Mouse (Mus musculus) hindbrain, embryonic 11.5 days (tissue): ENCODE results near the gene D430041D05Rik. TPM values are rescaled to one million over a fixed set of nuclear protein-coding genes. Genes with fewer than 3 reads are reported as not detected.
"Not testable (repeated sequence)": the region's sequence is repeated elsewhere in the genome, so short reads cannot be mapped to it uniquely, and the experiment has no call there.

Source experiments
- ATAC-seq: fragments of 200-750 bp; cut with Nextera tagmentation; 2 replicates; pipeline ENCODE4 v1.8.0; 2017; ENCODE audit warnings: mild to moderate bottlenecking, moderate TSS enrichment, moderate library complexity; ENCODE audit not compliant: low FRiP score
- DNase-seq: peaks from one replicate; pipeline ENCODE4 v3.0.0-alpha.2; 2015; ENCODE audit warnings: low spot score
- H3K27ac ChIP-seq: fragments of 300-500 bp; sonication (generic); 2 replicates; pipeline ENCODE4 v1.5.1; 2014; ENCODE audit warnings: mild to moderate bottlenecking, low read depth, low read length
- H3K27me3 ChIP-seq: fragments of 300-500 bp; sonication (generic); 2 replicates; pipeline ENCODE4 v1.6.1; 2014; ENCODE audit warnings: mild to moderate bottlenecking, low read length, moderate library complexity, mixed read lengths; ENCODE audit not compliant: control insufficient read depth, insufficient read depth
- H3K36me3 ChIP-seq: fragments of 300-500 bp; sonication (generic); 2 replicates; pipeline ENCODE4 v1.6.1; 2014; ENCODE audit warnings: mild to moderate bottlenecking, low read length, moderate library complexity, mixed read lengths; ENCODE audit not compliant: control insufficient read depth, insufficient read depth
- H3K4me1 ChIP-seq: fragments of 300-500 bp; sonication (generic); replicated peaks from 2 replicates; pipeline ENCODE4 v1.6.1; 2014; ENCODE audit warnings: low read length, mixed read lengths; ENCODE audit not compliant: control insufficient read depth, insufficient read depth
- H3K4me2 ChIP-seq: fragments of 300-500 bp; sonication (generic); replicated peaks from 2 replicates; pipeline ENCODE4 v1.6.1; 2014; ENCODE audit warnings: mild to moderate bottlenecking, low read depth, low read length
- H3K4me3 ChIP-seq: fragments of 300-500 bp; sonication (generic); 2 replicates; pipeline ENCODE4 v1.5.1; 2014; ENCODE audit warnings: low read depth, low read length
- H3K9ac ChIP-seq: fragments of 300-500 bp; sonication (generic); 2 replicates; pipeline ENCODE4 v1.6.1; 2014; ENCODE audit warnings: low read depth, low read length
- H3K9me3 ChIP-seq: fragments of 300-500 bp; sonication (generic); 2 replicates; pipeline ENCODE4 v1.6.1; 2016; ENCODE audit warnings: low read length; ENCODE audit not compliant: control insufficient read depth
- WGBS: fragments of 180-500 bp; shearing (Covaris S2); extraction: QIAGEN DNeasy Blood & Tissue Kit; methylation state at CpG from one replicate; pipeline ENCODE4 v1.1.7; 2014; 5-methylcytosine and 5-hydroxymethylcytosine counted together
- polyA plus RNA-seq: library from polyadenylated mRNA; unstranded; fragments of >200 nt; fragmentation: Nextera tagmentation; extraction: Ambion mirVana; gene quantifications from 2 replicates; pipeline ENCODE4 v1.2.1, GENCODE M21; 2014

D430041D05Rik gene
- polyA plus RNA-seq, 1 experiment from 2014 or later: 3.6 TPM

- Histone ChIP-seq H3K4me1 (peaks cover 5% of the 10 kb centered on the region; the same call in 1 of the 2 replicates), H3K36me3 (no peaks in the 10 kb centered on the region), H3K4me3 (no peak overlapping the region), H3K9ac (no peak overlapping the region), H3K4me2 (no peak overlapping the region), H3K27me3 (no peaks in the 10 kb centered on the region), H3K27ac (no peak overlapping the region), H3K9me3 (no peaks in the 10 kb centered on the region)
- 96% methylated on average over 2 of the region's 2 CpGs for WGBS
- DNase-seq (no peak), ATAC-seq (no peak)
These were observed 311.6 kb downstream of the D430041D05Rik start for GRCm38 (mm10) chr2:104099231-104099585.

GRCm38 (mm10) chr2:104098529-104099230, 312.1 kb downstream of the D430041D05Rik start:
- DNase-seq (no peak), ATAC-seq (no peak)
- Histone ChIP-seq H3K27ac (no peak overlapping the region), H3K4me3 (no peak overlapping the region), H3K9me3 (no peaks in the 10 kb centered on the region), H3K36me3 (no peaks in the 10 kb centered on the region), H3K4me1 (peaks cover 5% of the 10 kb centered on the region; the same call in 1 of the 2 replicates), H3K27me3 (no peaks in the 10 kb centered on the region), H3K9ac (no peak overlapping the region), H3K4me2 (no peak overlapping the region)
- WGBS: 47% methylated on average over 3 of the region's 3 CpGs

- H3K4me3 ChIP-seq, H3K4me2 ChIP-seq, H3K9me3 ChIP-seq, H3K27me3 ChIP-seq, ATAC-seq, H3K9ac ChIP-seq, H3K4me1 ChIP-seq, H3K27ac ChIP-seq, DNase-seq, H3K36me3 ChIP-seq: not testable (repeated sequence)
- WGBS: 91% methylated on average over 4 of the region's 4 CpGs
These were observed 313.4 kb downstream of the D430041D05Rik start for GRCm38 (mm10) chr2:104097396-104097795.

GRCm38 (mm10) chr2:104096796-104097195, 314.0 kb downstream of the D430041D05Rik start:
- not testable (repeated sequence) for H3K4me2 ChIP-seq, DNase-seq, H3K36me3 ChIP-seq, H3K4me1 ChIP-seq, H3K27ac ChIP-seq, H3K4me3 ChIP-seq, H3K9ac ChIP-seq, H3K9me3 ChIP-seq, H3K27me3 ChIP-seq
- peak; percentile 30; the same call in 1 of the 2 replicates for ATAC-seq
- 62% methylated on average over 1 of the region's 1 CpGs for WGBS

- Histone ChIP-seq H3K4me1 (peaks cover 5% of the 10 kb centered on the region; the same call in 1 of the 2 replicates), H3K9ac (peak overlapping the region; percentile 70), H3K4me2 (peak overlapping the region; percentile 58), H3K9me3 (no peaks in the 10 kb centered on the region), H3K27ac (peak overlapping the region; percentile 72), H3K27me3 (no peaks in the 10 kb centered on the region), H3K36me3 (no peaks in the 10 kb centered on the region), H3K4me3 (peak overlapping the region; percentile 43)
- 49% methylated on average over 10 of the region's 10 CpGs for WGBS
- DNase-seq: no peak
- no peak for ATAC-seq
These were observed 314.6 kb downstream of the D430041D05Rik start for GRCm38 (mm10) chr2:104096256-104096655.

GRCm38 (mm10) chr2:104095741-104096213, 315.0 kb downstream of the D430041D05Rik start, which contains the start of gene Cd59a:
Gene Cd59a, plus strand, starts transcription at chr2:104095801.
- H3K36me3 ChIP-seq: no peaks in the 10 kb centered on the region
- DNase-seq: peak; percentile 86
- H3K4me2 ChIP-seq: peak within 1 kb of the TSS; percentile 58
- peak within 1 kb of the TSS; percentile 70 for H3K9ac ChIP-seq
- H3K9me3 ChIP-seq: no peaks in the 10 kb centered on the region
- peaks cover 5% of the 10 kb centered on the region; the same call in 1 of the 2 replicates for H3K4me1 ChIP-seq
- WGBS: 3% methylated on average over 14 of the region's 15 CpGs
- H3K27ac ChIP-seq: peak within 1 kb of the TSS; percentile 72
- ATAC-seq: peak; percentile 89
- H3K27me3 ChIP-seq: no peaks in the 10 kb centered on the region
- H3K4me3 ChIP-seq: peak within 1 kb of the TSS; percentile 43

- WGBS: 88% methylated on average over 2 of the region's 2 CpGs
- peaks cover 5% of the 10 kb centered on the region; the same call in 1 of the 2 replicates for H3K4me1 ChIP-seq
- no peak overlapping the region for H3K9ac ChIP-seq
- no peak overlapping the region for H3K4me2 ChIP-seq
- no peaks in the 10 kb centered on the region for H3K36me3 ChIP-seq
- H3K9me3 ChIP-seq: no peaks in the 10 kb centered on the region
- no peak overlapping the region for H3K4me3 ChIP-seq
- ATAC-seq (no peak), DNase-seq (no peak)
- no peaks in the 10 kb centered on the region for H3K27me3 ChIP-seq
- no peak overlapping the region for H3K27ac ChIP-seq
These were observed 317.5 kb downstream of the D430041D05Rik start for GRCm38 (mm10) chr2:104093305-104093704.
